Mouse (Mus musculus): ENCODE data around the gene Car12.

The Car12 gene

GRCm38 (mm10) chr9:66713135-66714021 is at the start of gene Car12:
TSS of gene Car12 (plus strand) at chr9:66713686.
- peak; percentile 56 for DNase-seq

DNA sequence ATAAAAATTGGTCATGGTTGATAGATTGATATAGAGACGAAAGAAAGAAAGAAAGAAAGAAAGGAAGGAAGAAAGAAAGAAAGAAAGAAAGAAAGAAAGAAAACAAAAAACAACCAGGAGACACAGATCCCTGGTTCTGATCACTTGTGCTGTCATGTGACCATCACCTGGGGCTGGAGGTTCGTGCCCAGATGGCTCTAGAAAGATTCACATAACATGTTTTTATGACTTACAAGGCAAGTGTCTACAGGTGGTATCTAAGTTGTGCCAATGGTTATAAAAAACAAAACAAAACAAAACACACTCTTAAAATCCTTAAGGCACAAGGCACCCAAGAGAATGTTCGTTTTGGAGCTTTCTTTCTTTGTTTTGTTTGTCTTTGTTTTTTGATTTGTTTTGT is 49.7 kb upstream of the Car12 start:
- no peak for DNase-seq

DNA sequence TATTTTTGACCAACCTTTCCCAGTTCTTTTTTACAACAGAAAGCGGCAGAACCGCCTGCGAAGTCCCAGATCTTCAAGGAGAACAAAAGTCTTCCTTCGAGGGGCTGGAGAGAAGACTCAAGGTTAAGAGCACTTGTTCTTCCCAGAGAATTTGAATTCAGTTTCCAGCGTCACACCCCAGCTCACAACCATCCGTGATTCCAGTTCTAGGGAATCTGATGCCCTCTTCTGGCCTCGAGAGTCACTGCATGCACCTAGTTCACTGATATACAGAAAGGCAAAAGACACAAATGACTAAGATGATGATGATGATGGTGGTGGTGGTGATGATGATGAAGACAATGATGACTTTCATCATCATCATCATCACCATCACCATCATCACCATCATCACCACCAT is 48.9 kb upstream of the Car12 start:
- no peak for DNase-seq

- no peak for DNase-seq
These were observed 47.3 kb upstream of the Car12 start for GRCm38 (mm10) chr9:66666153-66666552.

- DNase-seq, result no peak
These were observed 46.4 kb upstream of the Car12 start for GRCm38 (mm10) chr9:66667046-66667445.

DNA sequence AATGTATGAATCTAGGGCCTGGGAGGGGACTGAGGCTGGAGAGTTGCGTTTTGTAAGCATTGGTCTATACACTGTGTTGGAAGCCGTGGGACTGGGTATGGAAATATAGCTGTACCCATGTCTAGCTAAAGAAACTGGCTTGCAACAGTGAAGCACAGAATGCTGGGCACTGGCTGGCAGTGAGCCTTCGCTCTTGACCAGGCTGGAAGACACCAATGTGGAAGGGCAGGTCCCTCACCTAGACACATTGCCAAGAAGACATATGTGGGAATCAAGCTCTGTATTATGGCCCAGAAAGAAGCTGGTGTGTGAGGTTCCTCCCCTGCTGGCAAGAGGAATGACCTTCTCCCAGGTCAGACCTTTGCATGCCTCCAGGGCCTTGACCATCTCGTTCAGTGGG is 45.6 kb upstream of the Car12 start:
- no peak for DNase-seq

GRCm38 (mm10) chr9:66669561-66670078 is 43.9 kb upstream of the Car12 start:
- DNase-seq, result no peak

DNA sequence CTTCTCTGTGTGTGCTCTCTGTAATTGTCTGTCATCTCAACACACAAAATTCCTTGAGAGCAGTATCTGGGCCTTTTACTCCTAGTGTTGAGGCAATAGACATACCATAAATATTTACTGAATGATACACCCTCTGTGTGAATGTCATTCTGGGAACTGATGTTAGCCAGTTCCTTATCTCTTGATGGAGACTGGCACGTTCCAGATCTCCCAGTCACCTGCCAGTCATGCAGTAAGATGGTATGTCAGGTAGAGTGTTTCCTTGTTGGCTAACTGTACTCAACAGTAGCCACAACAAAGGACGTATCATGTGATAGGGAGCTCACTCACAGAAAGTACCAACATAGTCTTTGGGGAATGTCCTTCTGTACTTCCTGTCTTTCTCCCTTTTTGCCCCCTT is 39.7 kb upstream of the Car12 start:
- no peak for DNase-seq

- DNase-seq, result no peak
These were observed 37.9 kb upstream of the Car12 start for GRCm38 (mm10) chr9:66675566-66675965.

GRCm38 (mm10) chr9:66680102-66680501 is 33.4 kb upstream of the Car12 start:
- DNase-seq, result peak; percentile 21

DNA sequence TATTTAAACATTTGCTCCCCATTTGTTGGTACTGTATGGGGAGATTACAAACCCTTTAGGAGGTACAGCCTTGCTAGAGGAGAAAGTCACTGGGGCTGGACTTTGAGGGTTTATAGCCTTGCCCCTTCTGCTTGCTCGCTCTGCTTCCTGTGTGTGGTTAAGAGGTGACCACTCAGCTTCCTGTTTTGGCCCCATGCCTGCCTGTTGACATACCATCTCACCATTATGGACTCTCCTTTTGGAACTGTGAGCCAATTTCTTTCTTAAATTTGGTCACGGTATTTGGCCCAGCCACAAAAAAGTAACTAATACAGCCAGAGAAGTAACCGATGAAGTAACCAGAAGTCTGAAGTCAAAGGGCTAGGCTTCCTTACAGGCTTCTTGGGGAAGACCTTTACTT is 30.7 kb upstream of the Car12 start:
- no peak for DNase-seq

DNA sequence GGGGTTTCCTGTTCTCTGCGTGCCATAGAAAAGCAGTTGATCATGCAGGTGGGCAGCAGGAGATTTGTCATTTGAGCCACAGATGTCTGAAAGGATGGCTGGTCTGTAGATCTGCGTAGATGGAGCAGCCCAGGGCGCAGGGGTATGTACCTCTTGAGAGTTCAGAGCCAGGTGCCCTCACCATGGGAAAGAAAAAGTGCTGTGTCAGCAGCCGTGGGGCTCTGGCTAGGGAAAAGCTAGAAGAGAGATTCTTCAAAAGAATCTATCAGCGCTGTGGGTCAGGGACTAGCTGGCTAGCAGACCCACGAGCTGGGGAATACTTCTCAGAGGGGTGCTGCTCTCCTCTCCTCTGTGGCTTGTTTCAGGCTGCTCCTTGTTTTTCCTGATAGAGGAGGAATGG is 27.8 kb upstream of the Car12 start:
- DNase-seq, result no peak

DNA sequence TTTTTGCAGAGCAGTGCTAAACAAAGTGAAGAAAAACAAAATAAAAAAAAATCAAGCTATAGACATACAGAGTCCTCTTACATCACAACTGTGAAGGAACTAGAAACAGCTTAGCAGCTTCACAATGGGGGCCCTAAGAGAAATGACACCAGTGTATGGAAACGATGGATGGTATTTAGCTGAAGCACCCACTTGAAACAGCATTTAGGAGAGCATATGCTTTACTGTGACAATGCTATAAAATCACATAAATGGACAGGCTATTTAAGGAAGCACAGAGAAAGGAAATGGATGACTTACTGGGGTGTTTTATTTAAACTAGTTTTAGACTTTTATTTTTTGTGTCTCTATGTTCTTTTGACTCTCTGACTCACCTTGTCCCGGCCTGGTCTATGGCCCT is 25.8 kb upstream of the Car12 start:
- no peak for DNase-seq

GRCm38 (mm10) chr9:66691683-66692305 is 21.7 kb upstream of the Car12 start:
- DNase-seq, result peak; percentile 49

DNA sequence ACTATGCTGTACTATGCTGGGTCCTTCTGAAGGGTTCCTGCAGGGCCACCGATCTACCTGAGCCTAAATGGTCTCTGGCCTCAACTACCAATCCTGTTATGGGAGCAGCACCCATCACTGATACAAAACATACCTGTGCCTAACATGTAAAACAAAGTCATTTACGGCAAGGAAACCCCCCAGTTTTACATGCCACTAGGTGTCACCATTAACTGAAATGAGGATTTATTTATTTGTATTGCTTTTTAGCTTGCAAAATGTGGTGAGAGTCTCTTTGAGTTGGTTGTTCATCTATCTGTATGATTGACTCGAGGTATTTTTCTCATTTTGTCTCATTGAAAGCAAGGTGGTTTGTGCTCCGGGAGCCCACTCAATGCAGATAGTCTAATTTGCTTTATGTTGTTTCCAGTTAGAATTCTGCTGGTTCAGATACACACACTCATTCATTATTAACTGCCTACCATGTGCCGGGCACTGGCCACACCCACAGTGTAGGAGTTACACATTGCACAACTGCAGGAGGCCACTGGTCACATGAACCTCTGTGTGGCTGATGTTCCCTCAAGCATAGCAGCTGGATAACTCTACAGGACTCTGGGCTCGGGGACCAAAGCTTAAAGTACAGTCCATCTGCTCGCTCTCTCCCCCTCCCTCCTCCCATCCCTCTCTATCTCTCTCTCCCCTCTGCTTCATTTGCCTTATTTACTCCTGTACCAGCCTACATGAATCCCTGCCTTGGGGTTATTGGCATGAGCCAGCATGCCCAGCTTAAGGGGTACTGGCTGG is 15.9 kb upstream of the Car12 start:
- no peak for DNase-seq

GRCm38 (mm10) chr9:66699748-66700147 is 13.7 kb upstream of the Car12 start:
- no peak for DNase-seq

DNA sequence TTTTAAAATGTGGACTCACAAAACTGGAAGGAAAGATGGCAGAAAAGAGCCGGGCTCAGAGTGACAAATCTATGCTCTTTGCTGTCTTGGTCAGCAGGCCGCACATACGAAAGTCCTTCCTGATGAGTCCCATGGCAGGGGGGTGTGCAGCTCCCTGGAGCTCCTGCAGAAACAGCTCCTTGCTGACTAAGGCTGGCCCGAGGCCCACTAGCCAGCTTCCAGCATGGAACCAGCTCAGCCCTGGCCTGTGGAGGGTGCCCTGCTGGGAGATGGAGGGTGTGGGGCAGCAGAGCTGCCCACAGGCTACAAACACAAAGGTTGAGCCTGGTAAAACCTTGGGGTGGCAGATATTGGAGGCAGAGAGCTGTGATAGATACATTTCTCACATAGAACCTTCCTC is 10.5 kb upstream of the Car12 start:
- no peak for DNase-seq

DNA sequence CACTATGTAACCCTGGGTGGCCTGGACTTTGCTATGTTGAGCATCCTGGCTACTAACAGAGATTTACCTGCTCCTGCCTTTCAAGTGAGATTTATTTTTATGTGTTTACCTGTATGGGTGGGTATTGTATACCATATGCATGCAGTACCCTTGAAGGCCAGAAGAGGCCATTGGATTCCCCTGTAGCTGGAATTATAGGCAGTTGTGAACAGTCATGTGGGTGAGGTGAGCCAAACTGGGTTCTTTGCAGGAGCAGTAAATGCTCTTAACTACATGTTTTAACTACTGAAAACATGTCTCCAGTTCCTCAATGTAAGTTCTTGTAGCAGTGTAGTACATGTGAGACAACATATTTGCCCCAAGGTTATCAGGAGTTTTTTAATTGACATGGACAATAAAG is 8.1 kb upstream of the Car12 start:
- DNase-seq, result no peak

- peak; percentile 94 for DNase-seq
These were observed 7.7 kb upstream of the Car12 start for GRCm38 (mm10) chr9:66705766-66706165.

DNA sequence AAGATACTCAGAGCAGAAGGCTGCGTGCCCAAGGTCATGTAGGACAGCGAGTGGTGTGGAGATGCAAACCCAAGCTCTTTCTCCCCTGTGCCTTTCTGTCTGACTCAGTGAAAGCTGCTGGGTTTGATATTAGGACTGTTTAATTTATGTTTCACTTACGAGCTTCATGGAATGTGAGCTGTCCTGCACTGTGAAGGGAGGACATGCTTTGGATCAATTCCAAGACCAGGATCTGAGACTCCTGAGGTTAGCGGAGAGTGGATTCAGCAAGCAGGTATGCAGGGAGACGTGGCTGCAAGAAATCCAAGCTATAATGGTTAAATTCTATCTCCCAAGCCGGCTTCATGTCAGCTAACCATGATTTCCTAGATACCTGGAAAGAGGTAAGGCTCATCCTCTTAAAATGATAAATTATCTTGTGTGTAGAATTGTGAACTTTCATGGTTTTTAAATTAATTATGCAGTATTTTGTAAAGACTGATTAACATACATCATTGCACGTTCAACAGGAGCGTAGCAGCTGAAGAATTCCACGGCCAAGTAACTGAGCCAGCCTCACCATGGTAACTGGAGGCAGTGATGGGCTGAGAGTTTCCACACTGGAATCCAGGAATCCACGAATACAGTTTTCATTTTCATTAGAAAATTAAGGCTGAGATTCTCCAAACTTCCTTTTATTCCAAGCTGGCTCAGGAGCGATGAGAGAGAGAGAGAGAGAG is 5.3 kb upstream of the Car12 start:
- no peak for DNase-seq

DNA sequence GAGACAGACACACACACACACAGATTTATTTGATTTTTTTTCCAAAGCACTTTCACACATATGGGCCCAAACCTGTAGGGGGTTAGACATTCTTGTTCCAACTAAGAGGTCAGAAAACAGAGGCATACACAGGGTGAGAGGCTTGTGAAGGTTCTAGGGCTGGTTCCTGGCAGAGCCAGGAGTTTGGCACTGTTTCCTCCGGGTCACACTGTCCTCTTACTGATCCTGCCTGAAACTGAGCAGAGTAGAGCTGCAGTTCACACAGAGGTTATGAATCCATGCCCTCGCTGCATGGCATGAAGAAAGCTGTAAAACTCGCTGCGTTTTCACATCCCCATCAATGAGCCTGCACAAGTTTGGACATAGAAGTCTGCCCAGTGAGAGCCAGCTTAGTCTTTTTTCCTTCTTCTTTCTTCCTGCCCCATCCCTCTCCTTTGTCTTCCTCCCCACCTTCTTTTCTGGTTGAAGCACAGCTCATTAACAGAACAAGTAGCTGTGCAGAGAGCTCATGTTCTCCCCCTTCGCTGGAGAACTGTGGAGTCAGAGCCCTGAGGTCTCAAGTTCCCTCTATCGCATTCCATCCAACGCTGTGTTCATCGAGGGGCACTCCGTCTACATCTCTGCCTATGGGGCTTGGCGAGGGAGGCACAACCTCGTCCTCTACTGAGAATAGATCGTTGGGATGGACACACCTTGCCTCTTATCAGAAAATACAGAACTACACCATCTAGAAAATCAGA is 4.5 kb upstream of the Car12 start:
- no peak for DNase-seq

DNA sequence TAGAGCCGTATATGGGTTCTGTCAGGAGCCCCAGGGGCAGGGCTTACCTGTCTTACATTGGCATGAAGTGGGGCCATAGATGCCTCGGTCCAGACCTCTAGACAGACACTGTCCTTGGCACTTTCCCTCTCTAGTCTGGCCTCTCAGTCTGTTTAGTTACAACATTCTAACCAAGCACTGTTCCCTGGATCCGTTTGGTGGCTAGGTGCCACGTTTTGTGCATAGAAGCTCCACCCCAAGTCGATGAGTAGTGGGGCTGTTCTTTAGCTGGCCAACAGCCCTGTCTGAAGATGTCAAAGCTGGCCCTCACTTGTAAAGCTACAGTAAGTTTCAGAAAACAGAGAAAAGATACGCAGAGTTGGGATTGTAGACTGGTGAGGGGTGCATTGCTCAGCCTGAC is 2.9 kb upstream of the Car12 start:
- no peak for DNase-seq
